Mouse (Mus musculus): ENCODE measurements around the gene Disc1. TPM values are rescaled to one million over a fixed set of nuclear protein-coding genes. Genes with fewer than 3 reads are reported as not detected.

Disc1 gene
- polyA plus RNA-seq, 1 experiment = 2.1 TPM

DNA sequence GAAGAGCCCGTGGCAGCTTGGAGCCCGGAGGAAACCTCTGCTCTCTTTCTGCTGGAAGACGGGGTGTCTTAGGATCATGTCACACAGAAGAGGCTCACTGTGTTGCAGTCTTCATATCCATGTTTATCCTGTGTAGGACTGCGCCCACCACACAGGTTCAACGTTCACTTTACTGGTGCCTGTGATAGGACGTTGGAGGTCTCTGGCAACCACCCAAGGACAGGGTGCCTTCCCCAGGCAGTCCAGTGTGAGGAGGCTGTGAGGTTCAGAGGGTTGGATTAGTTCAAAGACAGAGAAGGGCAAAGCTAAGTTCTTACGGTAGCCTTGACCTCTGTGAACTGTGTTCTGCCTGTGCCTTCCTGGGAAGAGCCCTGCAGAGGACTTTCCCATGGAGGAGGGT lies 77.3 kb downstream of the Disc1 start:
- DNase-seq (ENCODE audit: low read depth) = no peak
- no peak for TF ChIP-seq CTCF (IDR thresholded peaks at IDR 0.05; ENCODE audit: borderline replicate concordance, extremely low read depth, insufficient read depth, insufficient read length)
- TF ChIP-seq POLR2A (IDR thresholded peaks at IDR 0.05; ENCODE audit: borderline replicate concordance, extremely low read depth, insufficient read depth, insufficient read length, poor library complexity, severe bottlenecking) = no peak

DNA sequence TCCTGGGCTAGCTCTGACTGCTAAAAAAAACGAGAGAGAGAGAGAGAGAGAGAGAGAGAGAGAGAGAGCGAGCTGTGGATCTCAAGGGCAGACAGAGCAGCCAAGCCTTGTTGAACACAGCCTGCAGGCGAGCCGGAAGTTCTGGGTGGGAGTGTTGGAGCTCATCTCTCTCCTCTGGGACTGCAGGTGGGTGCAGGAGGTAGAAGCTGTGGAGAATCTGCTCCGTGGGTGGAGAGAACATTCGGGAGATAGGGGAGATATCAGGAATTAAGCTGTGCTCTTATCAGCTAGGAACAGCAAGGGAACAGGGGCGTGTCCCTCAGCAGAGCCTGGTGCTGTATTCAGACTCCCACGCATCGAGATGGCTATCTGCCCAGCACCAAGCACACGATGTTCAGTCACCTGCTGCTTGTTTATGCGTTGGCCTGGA lies 79.7 kb downstream of the Disc1 start:
- no peak for DNase-seq (ENCODE audit: low read depth)
- TF ChIP-seq POLR2A (IDR thresholded peaks at IDR 0.05; ENCODE audit: borderline replicate concordance, extremely low read depth, insufficient read depth, insufficient read length, poor library complexity, severe bottlenecking) = no peak
- no peak for TF ChIP-seq CTCF (IDR thresholded peaks at IDR 0.05; ENCODE audit: borderline replicate concordance, extremely low read depth, insufficient read depth, insufficient read length)

GRCm38 (mm10) chr8:125134876-125135275 lies 80.9 kb downstream of the Disc1 start:
- no peak for TF ChIP-seq POLR2A (IDR thresholded peaks at IDR 0.05; ENCODE audit: borderline replicate concordance, extremely low read depth, insufficient read depth, insufficient read length, poor library complexity, severe bottlenecking)
- TF ChIP-seq CTCF (IDR thresholded peaks at IDR 0.05; ENCODE audit: borderline replicate concordance, extremely low read depth, insufficient read depth, insufficient read length) = no peak
- DNase-seq (ENCODE audit: low read depth) = peak; percentile 58

GRCm38 (mm10) chr8:125139689-125140150 lies 85.7 kb downstream of the Disc1 start:
- peak; percentile 83 for DNase-seq (ENCODE audit: low read depth)
- TF ChIP-seq POLR2A (IDR thresholded peaks at IDR 0.05; ENCODE audit: borderline replicate concordance, extremely low read depth, insufficient read depth, insufficient read length, poor library complexity, severe bottlenecking) = no peak
- TF ChIP-seq CTCF (IDR thresholded peaks at IDR 0.05; ENCODE audit: borderline replicate concordance, extremely low read depth, insufficient read depth, insufficient read length) = no peak

DNA sequence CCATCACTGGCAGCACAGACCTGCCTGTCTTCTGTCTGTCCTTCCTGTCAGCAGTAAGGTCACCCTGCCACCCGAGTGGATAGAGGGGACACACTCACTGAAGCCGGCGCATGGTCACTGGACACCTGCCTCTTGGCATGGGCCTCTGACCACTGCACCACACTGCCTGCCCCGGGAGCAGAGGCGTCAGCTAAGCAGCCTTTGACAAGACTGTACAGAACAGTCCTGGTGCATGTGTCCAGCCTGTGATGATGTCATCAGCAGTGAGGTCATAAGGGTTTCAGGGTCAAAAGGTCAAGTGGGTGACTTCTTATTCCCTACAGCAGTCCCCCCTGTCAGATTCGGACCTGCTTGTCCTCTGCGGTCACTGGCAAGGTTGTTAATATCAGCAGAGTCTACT lies 87.0 kb downstream of the Disc1 start:
- TF ChIP-seq CTCF (IDR thresholded peaks at IDR 0.05; ENCODE audit: borderline replicate concordance, extremely low read depth, insufficient read depth, insufficient read length) (no peak), POLR2A (IDR thresholded peaks at IDR 0.05; ENCODE audit: borderline replicate concordance, extremely low read depth, insufficient read depth, insufficient read length, poor library complexity, severe bottlenecking) (no peak)
- DNase-seq (ENCODE audit: low read depth) = no peak

- DNase-seq (ENCODE audit: low read depth) = peak; percentile 83
- TF ChIP-seq POLR2A (IDR thresholded peaks at IDR 0.05; ENCODE audit: borderline replicate concordance, extremely low read depth, insufficient read depth, insufficient read length, poor library complexity, severe bottlenecking) = no peak
- no peak for TF ChIP-seq CTCF (IDR thresholded peaks at IDR 0.05; ENCODE audit: borderline replicate concordance, extremely low read depth, insufficient read depth, insufficient read length)
Observed at GRCm38 (mm10) chr8:125156863-125157640, 103.1 kb downstream of the Disc1 start.

DNA sequence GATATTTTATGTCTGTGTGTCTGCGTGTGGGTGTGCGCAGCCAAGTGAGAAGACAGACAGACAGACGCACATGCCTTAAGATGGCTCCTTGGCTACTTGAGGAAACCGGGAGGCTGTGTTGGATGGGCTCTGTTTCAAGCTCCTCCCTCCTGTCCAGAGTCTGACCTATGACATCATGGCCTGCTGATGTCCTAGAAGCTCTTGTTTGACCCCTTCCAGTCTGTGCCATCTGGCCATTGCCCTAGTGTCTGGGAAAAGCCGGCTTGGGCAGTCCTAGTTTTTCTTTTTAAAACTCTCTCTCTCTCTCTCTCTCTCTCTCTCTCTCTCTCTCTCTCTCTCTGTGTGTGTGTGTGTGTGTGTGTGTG lies 103.6 kb downstream of the Disc1 start:
- TF ChIP-seq POLR2A (IDR thresholded peaks at IDR 0.05; ENCODE audit: borderline replicate concordance, extremely low read depth, insufficient read depth, insufficient read length, poor library complexity, severe bottlenecking) (no peak), CTCF (IDR thresholded peaks at IDR 0.05; ENCODE audit: borderline replicate concordance, extremely low read depth, insufficient read depth, insufficient read length) (no peak)

GRCm38 (mm10) chr8:125159387-125159786 lies 105.4 kb downstream of the Disc1 start:
- DNase-seq (ENCODE audit: low read depth) = peak; percentile 66
- TF ChIP-seq POLR2A (IDR thresholded peaks at IDR 0.05; ENCODE audit: borderline replicate concordance, extremely low read depth, insufficient read depth, insufficient read length, poor library complexity, severe bottlenecking) = no peak
- TF ChIP-seq CTCF (IDR thresholded peaks at IDR 0.05; ENCODE audit: borderline replicate concordance, extremely low read depth, insufficient read depth, insufficient read length) = no peak

More for the DNA sequence above, 103.6 kb downstream of the Disc1 start:
- no peak for DNase-seq (ENCODE audit: low read depth)

GRCm38 (mm10) chr8:125163491-125163890 lies 109.5 kb downstream of the Disc1 start:
- no peak for DNase-seq (ENCODE audit: low read depth)
- no peak for TF ChIP-seq POLR2A (IDR thresholded peaks at IDR 0.05; ENCODE audit: borderline replicate concordance, extremely low read depth, insufficient read depth, insufficient read length, poor library complexity, severe bottlenecking)
- TF ChIP-seq CTCF (IDR thresholded peaks at IDR 0.05; ENCODE audit: borderline replicate concordance, extremely low read depth, insufficient read depth, insufficient read length) = no peak

DNA sequence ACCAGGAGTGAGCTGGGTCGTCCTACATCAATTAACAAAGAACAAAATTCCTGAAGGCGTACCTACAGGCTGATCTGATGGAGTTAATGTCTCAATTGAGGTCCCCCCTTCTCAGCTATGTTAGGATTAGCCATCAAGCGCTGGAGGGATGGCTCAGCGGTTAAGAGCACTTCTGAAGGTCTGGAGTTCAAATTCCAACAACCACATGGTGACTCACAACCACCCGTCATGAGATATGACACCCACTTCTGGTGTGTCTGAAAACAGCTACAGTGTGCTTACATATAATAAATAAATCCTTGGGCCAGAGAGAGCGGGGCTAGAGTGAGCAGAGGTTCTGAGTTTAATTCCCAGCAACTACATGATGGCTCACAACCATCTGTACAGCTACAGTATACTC lies 109.9 kb downstream of the Disc1 start:
- no peak for DNase-seq (ENCODE audit: low read depth)
- TF ChIP-seq POLR2A (IDR thresholded peaks at IDR 0.05; ENCODE audit: borderline replicate concordance, extremely low read depth, insufficient read depth, insufficient read length, poor library complexity, severe bottlenecking) = no peak
- TF ChIP-seq CTCF (IDR thresholded peaks at IDR 0.05; ENCODE audit: borderline replicate concordance, extremely low read depth, insufficient read depth, insufficient read length) = no peak

- DNase-seq (ENCODE audit: low read depth) = peak; percentile 61
- TF ChIP-seq POLR2A (IDR thresholded peaks at IDR 0.05; ENCODE audit: borderline replicate concordance, extremely low read depth, insufficient read depth, insufficient read length, poor library complexity, severe bottlenecking) (no peak), CTCF (IDR thresholded peaks at IDR 0.05; ENCODE audit: borderline replicate concordance, extremely low read depth, insufficient read depth, insufficient read length) (peak; percentile 68; the same call in 1 of the 2 replicates)
Observed at GRCm38 (mm10) chr8:125165505-125166446, 111.8 kb downstream of the Disc1 start.
